Comparison of ENCODE assay signal across 11 mouse cellular contexts in the genomic region with DNA sequence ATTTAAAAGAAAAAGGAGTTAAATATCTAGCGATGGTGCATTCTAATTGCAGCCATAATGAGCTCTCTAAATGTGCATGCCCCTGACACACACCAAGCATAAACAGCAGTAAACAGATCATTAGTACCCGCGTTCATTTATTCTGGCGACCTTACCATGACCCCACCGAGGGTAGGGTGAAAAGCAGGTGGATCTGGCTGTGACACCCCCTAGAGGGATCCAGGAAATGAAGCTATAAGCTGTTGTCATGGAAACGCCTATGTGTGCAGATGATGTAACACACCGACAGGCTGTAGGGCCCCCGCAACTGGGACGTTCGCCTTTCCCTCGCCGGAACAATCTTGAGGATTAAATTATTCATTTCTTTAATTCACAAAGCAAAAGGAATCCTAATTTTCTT. TPM values are rescaled to one million over a fixed set of nuclear protein-coding genes. Genes with fewer than 3 reads are reported as not detected.
DNase-seq lines count a peak whose midpoint lies in the region; ATAC-seq lines count a peak whose summit lies in the region.
"Had no signal": no experiment of that assay in that cellular context is flagged by ENCODE, and none has a peak within 500 bp of the region (broad histone marks: within the 10 kb centered on the region; RNA-seq: fewer than 3 reads in every experiment).

No protein-coding gene starts in this region.

- peak; percentile 47 for DNase-seq in embryonic facial prominence, embryonic 11.5 days (ENCODE audit: low spot score)
- no peak for DNase-seq in embryonic facial prominence, embryonic 10.5 days (ENCODE audit: low spot score)
- DNase-seq in MN1 (ENCODE audit: low spot score): peak; percentile 10
- DNase-seq in hindbrain, embryonic 14.5 days (ENCODE audit: low spot score): peak; percentile 78
- no peak for DNase-seq in spleen, postnatal 10 days (ENCODE audit: low spot score in 2 of 2)
- DNase-seq in lung, postnatal 36 days: no peak
- DNase-seq: heart, adult 2 months; kidney, postnatal 10 days; lung, embryonic 14.5 days had no signal

- H3K4me2 ChIP-seq in embryonic facial prominence, embryonic 11.5 days (ENCODE audit: low read depth, low read length): no peak overlapping the region
- peak overlapping the region; percentile 41 for H3K4me2 ChIP-seq in hindbrain, embryonic 14.5 days (replicated peaks)
- peak overlapping the region; percentile 50 for H3K4me2 ChIP-seq in midbrain, embryonic 16.5 days (ENCODE audit: low read length)
- H3K4me2 ChIP-seq: lung, embryonic 14.5 days had no signal

- H3K27me3 ChIP-seq in embryonic facial prominence, embryonic 11.5 days (ENCODE audit: control insufficient read depth, insufficient read depth, low read length): no peaks in the 10 kb centered on the region; the same call in 1 of the 2 replicates
- peaks cover 57% of the 10 kb centered on the region for H3K27me3 ChIP-seq in embryonic facial prominence, embryonic 10.5 days (replicated peaks; ENCODE audit: low read depth, poor library complexity, severe bottlenecking)
- no peaks in the 10 kb centered on the region for H3K27me3 ChIP-seq in hindbrain, embryonic 14.5 days (ENCODE audit: control insufficient read depth, insufficient read depth, low read length)
- H3K27me3 ChIP-seq in midbrain, embryonic 16.5 days (ENCODE audit: control insufficient read depth, insufficient read depth, low read depth, low read length): peaks cover 6% of the 10 kb centered on the region; the same call in 1 of the 2 replicates

- H3K36me3 ChIP-seq in embryonic facial prominence, embryonic 11.5 days (replicated peaks; ENCODE audit: control insufficient read depth, insufficient read depth, low read depth, low read length): no peaks in the 10 kb centered on the region
- no peaks in the 10 kb centered on the region for H3K36me3 ChIP-seq in embryonic facial prominence, embryonic 10.5 days (replicated peaks)
- no peaks in the 10 kb centered on the region for H3K36me3 ChIP-seq in hindbrain, embryonic 14.5 days (replicated peaks; ENCODE audit: control insufficient read depth, insufficient read depth)
- no peaks in the 10 kb centered on the region for H3K36me3 ChIP-seq in midbrain, embryonic 16.5 days (ENCODE audit: control insufficient read depth, insufficient read depth, low read length)

- 31% methylated on average over 12 of the region's 12 CpGs for WGBS in embryonic facial prominence, embryonic 11.5 days
- WGBS in embryonic facial prominence, embryonic 10.5 days: 33% methylated on average over 12 of the region's 12 CpGs
- 8% methylated on average over 12 of the region's 12 CpGs for WGBS in hindbrain, embryonic 14.5 days
- 5% methylated on average over 12 of the region's 12 CpGs for WGBS in midbrain, embryonic 16.5 days

- no peak overlapping the region for H3K27ac ChIP-seq in embryonic facial prominence, embryonic 11.5 days (replicated peaks; ENCODE audit: low read depth, low read length)
- H3K27ac ChIP-seq in embryonic facial prominence, embryonic 10.5 days (replicated peaks): no peak overlapping the region
- peak overlapping the region; percentile 87 for H3K27ac ChIP-seq in hindbrain, embryonic 14.5 days
- peak overlapping the region; percentile 42; the same call in 1 of the 2 replicates for H3K27ac ChIP-seq in midbrain, embryonic 16.5 days (ENCODE audit: low read length)
- H3K27ac ChIP-seq: heart, adult 2 months had no signal

- H3K9ac ChIP-seq in embryonic facial prominence, embryonic 11.5 days (replicated peaks; ENCODE audit: low read length): no peak overlapping the region
- peak overlapping the region; percentile 37 for H3K9ac ChIP-seq in hindbrain, embryonic 14.5 days
- H3K9ac ChIP-seq in midbrain, embryonic 16.5 days (ENCODE audit: low read depth, low read length): 0 out of 2 replicates have a peak overlapping the region, but pooled peaks have one; percentile 4
- H3K9ac ChIP-seq: lung, embryonic 14.5 days had no signal

- H3K9me3 ChIP-seq in embryonic facial prominence, embryonic 11.5 days (replicated peaks; ENCODE audit: control insufficient read depth, low read length): no peaks in the 10 kb centered on the region
- no peaks in the 10 kb centered on the region for H3K9me3 ChIP-seq in embryonic facial prominence, embryonic 10.5 days
- no peaks in the 10 kb centered on the region for H3K9me3 ChIP-seq in hindbrain, embryonic 14.5 days (ENCODE audit: control insufficient read depth, low read length)
- H3K9me3 ChIP-seq in midbrain, embryonic 16.5 days (replicated peaks; ENCODE audit: control insufficient read depth, low read length, poor library complexity, severe bottlenecking): no peaks in the 10 kb centered on the region

- H3K4me3 ChIP-seq in embryonic facial prominence, embryonic 11.5 days (ENCODE audit: low read depth, low read length): no peak overlapping the region
- H3K4me3 ChIP-seq in embryonic facial prominence, embryonic 10.5 days: no peak overlapping the region
- H3K4me3 ChIP-seq in hindbrain, embryonic 14.5 days (replicated peaks; ENCODE audit: low read length): no peak overlapping the region
- H3K4me3 ChIP-seq in midbrain, embryonic 16.5 days (ENCODE audit: low read depth, low read length): peak overlapping the region; percentile 21
- H3K4me3 ChIP-seq: heart, adult 2 months had no signal

- no peaks in the 10 kb centered on the region; the same call in 1 of the 2 replicates for H3K4me1 ChIP-seq in embryonic facial prominence, embryonic 11.5 days (ENCODE audit: control insufficient read depth, insufficient read depth, low read length)
- H3K4me1 ChIP-seq in embryonic facial prominence, embryonic 10.5 days: peaks cover 40% of the 10 kb centered on the region
- peaks cover 58% of the 10 kb centered on the region for H3K4me1 ChIP-seq in hindbrain, embryonic 14.5 days (replicated peaks; ENCODE audit: control insufficient read depth, insufficient read depth, low read length)
- peaks cover 20% of the 10 kb centered on the region for H3K4me1 ChIP-seq in midbrain, embryonic 16.5 days (ENCODE audit: control insufficient read depth, insufficient read depth, low read length)

- no peak for ATAC-seq in embryonic facial prominence, embryonic 11.5 days (replicated peaks; ENCODE audit: insufficient number of reproducible peaks, low FRiP score, low TSS enrichment, low read depth)
- peak; percentile 68 for ATAC-seq in hindbrain, embryonic 14.5 days (ENCODE audit: low FRiP score)
- ATAC-seq in midbrain, embryonic 16.5 days: 0 out of 2 replicates have a peak, but pooled peaks have one; percentile 32
- ATAC-seq in erythroid progenitor cell, adult 5-6 weeks (replicated peaks; ENCODE audit: low FRiP score, poor library complexity, severe bottlenecking): no peak

RNA-seq across cellular contexts. Expression of gene Snx11, which starts 35.4 kb away (rescaled TPM):
- 9.8 and 10.4 TPM in 2 replicates for polyA plus RNA-seq in embryonic facial prominence, embryonic 11.5 days (2014; fragmentation: Nextera tagmentation; extraction: Ambion mirVana)
- 22.4 and 25.5 TPM in 2 replicates for polyA plus RNA-seq in embryonic facial prominence, embryonic 10.5 days (2016; fragmentation: Nextera tagmentation; extraction: Ambion mirVana)
- polyA plus RNA-seq in hindbrain, embryonic 14.5 days (2014; fragmentation: Nextera tagmentation; extraction: Ambion mirVana): 37.9 and 42.5 TPM in 2 replicates
- polyA plus RNA-seq in midbrain, embryonic 16.5 days (2015; fragmentation: Nextera tagmentation; extraction: Ambion mirVana): 46.7 TPM in 2 replicates
- 14.4 and 31.9 TPM in 2 replicates for total RNA-seq in erythroid progenitor cell, adult 5-6 weeks (2015; ENCODE audit: low replicate concordance)
- 36.2 and 49.7 TPM in 2 replicates for total RNA-seq in erythroid progenitor cell, adult 5-6 weeks (2017; ENCODE audit: low replicate concordance)

RNA-seq across cellular contexts. Expression of gene Cbx1, which starts 46.9 kb away (rescaled TPM):
- 160 and 179 TPM in 2 replicates for polyA plus RNA-seq in embryonic facial prominence, embryonic 11.5 days (2014; fragmentation: Nextera tagmentation; extraction: Ambion mirVana)
- 201 and 213 TPM in 2 replicates for polyA plus RNA-seq in embryonic facial prominence, embryonic 10.5 days (2016; fragmentation: Nextera tagmentation; extraction: Ambion mirVana)
- polyA plus RNA-seq in hindbrain, embryonic 14.5 days (2014; fragmentation: Nextera tagmentation; extraction: Ambion mirVana): 52.5 and 57.7 TPM in 2 replicates
- 56.2 and 66.3 TPM in 2 replicates for polyA plus RNA-seq in midbrain, embryonic 16.5 days (2015; fragmentation: Nextera tagmentation; extraction: Ambion mirVana)
- total RNA-seq in erythroid progenitor cell, adult 5-6 weeks (2015; ENCODE audit: low replicate concordance): 41.5 and 60.9 TPM in 2 replicates
- total RNA-seq in erythroid progenitor cell, adult 5-6 weeks (2017; ENCODE audit: low replicate concordance): 60.8 and 75.6 TPM in 2 replicates

Comparison
In these comparisons a context has a peak if more than half of its experiments do, and no peak if none do; other contexts are left out.
1. DNase-seq: peak in embryonic facial prominence, embryonic 11.5 days (single experiment), MN1 (single experiment) and hindbrain, embryonic 14.5 days (single experiment); none in embryonic facial prominence, embryonic 10.5 days (single experiment), spleen, postnatal 10 days (0 of 2) and lung, postnatal 36 days (single experiment).
2. ATAC-seq: peak in hindbrain, embryonic 14.5 days (single experiment) and midbrain, embryonic 16.5 days (single experiment); none in embryonic facial prominence, embryonic 11.5 days (single experiment) and erythroid progenitor cell, adult 5-6 weeks (single experiment).
3. H3K27ac ChIP-seq: peak in hindbrain, embryonic 14.5 days (single experiment) and midbrain, embryonic 16.5 days (single experiment); none in embryonic facial prominence, embryonic 11.5 days (single experiment) and embryonic facial prominence, embryonic 10.5 days (single experiment).